Mouse (Mus musculus) cerebellum, adult 11 months (tissue): Measurements from ENCODE around the gene Abca16.

Experiments used
- DNase-seq: peaks from one replicate; pipeline ENCODE4 v3.0.0; 2022

The Abca16 gene

GRCm38 (mm10) chr7:120409447-120409846 is at the start of gene Abca16:
TSS of gene Abca16 (plus strand) at chr7:120409647.
- no peak for DNase-seq

DNA sequence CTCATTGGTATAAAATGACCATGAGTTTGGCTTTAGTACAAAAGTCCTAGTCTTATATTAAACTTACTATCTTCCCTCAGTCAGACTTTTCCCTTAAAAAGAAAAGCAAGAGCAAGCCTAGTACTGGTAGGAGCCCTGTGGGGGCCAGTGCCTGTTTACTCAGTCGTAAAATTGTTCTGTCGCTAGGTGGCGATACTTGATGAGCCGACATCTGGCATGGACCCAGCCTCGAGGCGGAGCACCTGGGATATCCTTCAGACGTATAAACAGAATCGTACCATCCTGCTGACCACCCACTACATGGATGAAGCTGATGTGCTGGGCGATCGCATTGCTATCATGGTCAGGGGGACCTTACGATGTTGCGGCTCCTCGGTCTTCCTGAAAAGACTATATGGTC is 48.3 kb upstream of the Abca16 start:
- no peak for DNase-seq

DNA sequence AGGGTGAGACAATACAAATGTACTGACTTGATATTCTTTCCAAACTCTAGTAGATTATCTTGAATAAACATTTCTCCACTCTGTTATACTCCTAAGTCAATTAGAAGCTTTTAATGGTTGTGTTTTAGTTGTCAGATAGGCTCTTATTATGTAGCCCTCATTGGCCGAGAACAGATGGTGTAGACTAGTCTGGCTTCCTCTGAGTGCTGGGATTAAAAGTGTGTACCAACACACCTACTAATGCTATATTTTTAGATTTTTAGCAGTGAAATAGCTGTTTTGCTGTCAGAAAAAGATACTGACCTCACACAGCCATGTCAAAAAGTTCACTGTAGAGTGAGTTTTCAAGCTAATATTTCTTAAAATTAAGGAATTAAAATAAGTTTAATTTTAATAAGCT is 2.9 kb downstream of the Abca16 start:
- peak; percentile 24 for DNase-seq

GRCm38 (mm10) chr7:120426625-120427024 is 17.2 kb downstream of the Abca16 start:
- DNase-seq: no peak

DNA sequence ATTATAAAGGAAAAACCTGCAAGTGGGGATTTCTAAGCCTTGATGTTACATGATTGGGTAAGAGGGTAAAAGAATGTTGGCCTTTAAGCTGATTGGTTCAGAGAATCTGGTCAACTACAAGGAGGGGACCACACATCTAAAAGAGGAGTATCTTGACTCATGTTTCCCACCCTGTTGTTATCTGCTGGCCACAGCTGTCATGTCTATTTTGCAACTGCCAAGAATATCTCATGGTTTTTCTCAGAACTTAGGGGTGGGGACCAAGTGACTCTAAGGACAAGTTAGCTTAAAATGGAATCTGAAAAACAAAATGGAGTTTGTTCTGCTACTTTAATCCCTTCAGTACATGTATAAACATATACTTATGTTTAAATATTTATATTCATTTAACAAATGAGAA is 22.0 kb downstream of the Abca16 start:
- no peak for DNase-seq

DNA sequence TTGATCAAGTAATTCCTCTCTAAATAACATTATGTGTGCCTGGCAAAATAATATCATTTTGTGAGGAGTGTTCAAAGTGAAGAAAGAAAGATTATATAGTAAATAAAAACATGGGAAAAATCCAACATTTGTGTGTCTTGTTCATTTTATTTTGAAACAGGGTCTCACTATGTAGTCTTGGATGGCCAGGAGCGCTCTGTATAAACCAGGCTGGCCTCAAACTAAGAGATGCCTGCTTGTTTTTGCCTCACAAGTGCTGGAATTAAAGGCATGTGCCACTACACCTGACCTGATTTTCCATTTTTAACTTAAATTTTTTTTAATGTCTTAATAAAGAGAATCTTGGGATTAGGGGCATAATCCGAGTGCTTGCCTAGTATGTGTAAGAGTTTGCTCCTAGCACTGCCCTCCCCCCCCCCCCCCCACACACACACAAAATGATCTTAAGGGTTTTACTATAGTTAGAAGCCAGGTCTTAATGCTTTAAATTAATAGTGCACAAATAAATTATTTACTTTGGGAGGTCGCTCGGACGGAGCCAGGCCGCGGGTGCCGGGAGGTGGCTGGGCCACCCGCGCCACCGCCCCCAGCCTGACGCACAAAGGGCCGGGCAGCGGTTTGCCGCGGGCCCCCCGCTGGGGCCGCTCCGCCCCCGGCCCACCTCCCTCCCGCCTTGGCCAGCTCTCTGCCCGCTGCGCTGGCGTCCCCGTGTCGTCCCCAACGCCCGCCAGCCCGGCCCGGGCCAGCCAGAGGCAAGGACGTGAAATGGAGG is 94.6 kb downstream of the Abca16 start:
- DNase-seq: no peak

GRCm38 (mm10) chr7:120504663-120504979 is 95.2 kb downstream of the Abca16 start:
- no peak for DNase-seq

DNA sequence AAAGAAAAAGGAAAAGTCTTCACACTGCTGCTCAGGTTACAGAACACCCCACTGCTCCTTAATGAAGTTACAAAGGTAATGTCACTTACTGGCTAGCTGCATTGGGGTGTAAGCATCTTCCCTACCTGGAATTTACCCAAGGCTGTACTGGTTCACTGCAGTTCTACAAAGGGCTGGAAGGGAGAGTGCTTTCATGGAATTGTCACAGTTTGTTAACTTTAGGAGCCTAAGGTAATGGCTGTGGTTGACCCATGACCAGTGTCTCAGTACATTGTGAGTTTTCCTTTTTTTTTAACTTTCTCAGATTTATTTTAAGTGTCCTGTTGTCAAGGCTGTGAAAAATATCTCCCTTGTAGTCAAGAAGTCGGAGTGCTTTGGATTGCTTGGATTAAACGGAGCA is 125.4 kb downstream of the Abca16 start:
- no peak for DNase-seq

GRCm38 (mm10) chr7:120552479-120553180 is 143.2 kb downstream of the Abca16 start:
- DNase-seq: no peak

- no peak for DNase-seq
These were observed 143.7 kb downstream of the Abca16 start for GRCm38 (mm10) chr7:120553181-120553551.

DNA sequence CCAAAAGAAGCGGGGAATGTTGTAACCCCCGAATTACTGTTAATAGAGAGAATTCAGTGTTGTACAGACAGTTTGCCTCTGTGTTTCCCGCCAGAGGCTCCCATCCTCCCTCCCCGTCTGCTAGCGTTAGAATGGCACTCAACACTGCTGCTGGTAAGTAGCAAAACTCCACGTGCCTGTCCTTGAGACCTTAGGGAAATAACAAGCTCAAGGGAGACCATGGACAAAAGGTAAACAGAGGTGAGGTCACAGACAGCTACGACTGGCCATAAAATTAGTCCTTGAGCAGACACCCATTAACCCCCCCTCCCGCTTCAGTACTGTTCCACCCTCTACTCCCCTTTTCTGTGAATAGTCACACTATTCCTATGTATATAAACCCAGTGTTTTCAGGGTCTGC is 157.9 kb downstream of the Abca16 start:
- DNase-seq: no peak

GRCm38 (mm10) chr7:120576520-120576919 is 167.1 kb downstream of the Abca16 start:
- DNase-seq: no peak
